Mouse (Mus musculus) cortical plate, adult 2 months (tissue): Measurements from ENCODE around the gene Exog.

Experiments
- CTCF ChIP-seq: fragments of 200-500 bp; IDR thresholded peaks from 2 replicates; pipeline ENCODE4 v1.5.1; 2011; ENCODE audit warnings: mild to moderate bottlenecking, control low read depth, low read length; ENCODE audit not compliant: insufficient read depth; ENCODE audit errors: extremely low read depth
- POLR2A ChIP-seq: fragments of 200-500 bp; IDR thresholded peaks from 2 replicates; pipeline ENCODE4 v1.6.1; 2011; ENCODE audit warnings: mild to moderate bottlenecking, low read length, control low read depth; ENCODE audit not compliant: insufficient read depth; ENCODE audit errors: extremely low read depth

GRCm38 (mm10) chr9:119408898-119409664 is 35.7 kb upstream of the Exog start:
- no peak for TF ChIP-seq CTCF
- TF ChIP-seq POLR2A, result no peak
